Mouse (Mus musculus) stomach, embryonic 15.5 days (tissue): Measurements from ENCODE around the gene Fam69a. TPM values are rescaled to one million over a fixed set of nuclear protein-coding genes. Genes with fewer than 3 reads are reported as not detected.

ENCODE experiments used
- ATAC-seq: fragments of 200-750 bp; cut with Nextera tagmentation; 2 replicates; pipeline ENCODE4 v1.8.0; 2017; ENCODE audit warnings: low read depth, moderate number of reproducible peaks, moderate TSS enrichment; ENCODE audit not compliant: insufficient read depth, low FRiP score
- H3K27ac ChIP-seq: fragments of 300-500 bp; sonication (generic); 2 replicates; pipeline ENCODE4 v1.5.1; 2015; ENCODE audit warnings: mild to moderate bottlenecking, inconsistent platforms
- H3K27me3 ChIP-seq: fragments of 300-500 bp; sonication (generic); replicated peaks from 2 replicates; pipeline ENCODE4 v1.6.1; 2015; ENCODE audit warnings: inconsistent platforms
- H3K36me3 ChIP-seq: fragments of 300-500 bp; sonication (generic); 2 replicates; pipeline ENCODE4 v1.6.1; 2015; ENCODE audit warnings: inconsistent platforms
- H3K4me1 ChIP-seq: fragments of 300-500 bp; sonication (generic); 2 replicates; pipeline ENCODE4 v1.6.1; 2015; ENCODE audit warnings: inconsistent platforms
- H3K4me2 ChIP-seq: fragments of 300-500 bp; sonication (generic); 2 replicates; pipeline ENCODE4 v1.6.1; 2015; ENCODE audit warnings: mild to moderate bottlenecking, inconsistent platforms
- H3K4me3 ChIP-seq: fragments of 300-500 bp; sonication (generic); replicated peaks from 2 replicates; pipeline ENCODE4 v1.5.1; 2015; ENCODE audit warnings: inconsistent platforms
- H3K9ac ChIP-seq: fragments of 300-500 bp; sonication (generic); 2 replicates; pipeline ENCODE4 v1.6.1; 2015; ENCODE audit warnings: inconsistent platforms
- H3K9me3 ChIP-seq: fragments of 300-500 bp; sonication (generic); 2 replicates; pipeline ENCODE4 v1.6.1; 2016; ENCODE audit warnings: inconsistent platforms
- WGBS: fragments of 180-500 bp; shearing (Covaris S2); methylation state at CpG from one replicate; pipeline ENCODE4 v1.1.7; 2015; 5-methylcytosine and 5-hydroxymethylcytosine counted together
- polyA plus RNA-seq: library from polyadenylated mRNA; unstranded; fragments of >200 nt; fragmentation: Nextera tagmentation; extraction: Ambion mirVana; gene quantifications from 2 replicates; pipeline ENCODE4 v1.2.1, GENCODE M21; 2015

Gene Fam69a
- polyA plus RNA-seq, 1 experiment from 2014 or later: 24.1 TPM

DNA sequence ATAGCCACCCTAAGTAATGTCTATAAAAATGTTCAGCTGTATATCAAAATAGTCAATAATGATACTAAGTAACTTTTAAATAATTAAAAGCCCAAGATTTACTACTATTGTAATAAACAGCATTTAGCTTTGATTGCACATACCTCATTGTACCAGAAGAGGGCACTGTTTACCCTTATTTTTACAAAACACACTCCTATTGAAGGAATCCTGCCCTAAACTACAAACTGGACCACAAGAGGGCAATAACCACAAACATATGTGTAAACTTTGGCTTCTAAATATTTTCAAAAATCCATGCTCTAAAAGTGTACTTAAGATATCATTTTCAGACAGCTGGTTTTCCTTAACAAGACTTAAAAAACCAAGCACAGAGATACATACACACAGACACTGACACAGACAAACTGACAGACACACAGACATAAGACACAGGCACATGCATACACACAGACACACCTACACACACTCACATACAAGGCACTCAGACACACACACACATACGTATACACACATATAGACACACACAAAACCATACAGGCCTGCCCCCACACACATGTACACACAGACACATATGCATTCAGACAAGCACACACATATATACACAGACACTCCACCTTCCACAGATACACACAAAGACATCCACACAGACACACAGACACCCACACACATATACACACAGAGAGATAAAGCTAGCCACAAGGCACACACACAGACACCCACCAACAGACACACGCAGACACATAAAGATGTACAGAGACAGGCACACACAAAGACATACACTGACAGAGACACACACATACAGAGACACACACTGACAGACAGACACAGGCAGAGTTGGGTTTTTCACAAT is 65.3 kb downstream of the Fam69a start:
- H3K27ac ChIP-seq: no peak overlapping the region
- no peak overlapping the region for H3K4me2 ChIP-seq
- H3K4me1 ChIP-seq: no peaks in the 10 kb centered on the region
- H3K27me3 ChIP-seq: no peaks in the 10 kb centered on the region
- no peaks in the 10 kb centered on the region for H3K9me3 ChIP-seq
- H3K9ac ChIP-seq: no peak overlapping the region
- no peaks in the 10 kb centered on the region for H3K36me3 ChIP-seq
- no peak overlapping the region for H3K4me3 ChIP-seq
- 71% methylated on average over 2 of the region's 2 CpGs for WGBS
- no peak for ATAC-seq

DNA sequence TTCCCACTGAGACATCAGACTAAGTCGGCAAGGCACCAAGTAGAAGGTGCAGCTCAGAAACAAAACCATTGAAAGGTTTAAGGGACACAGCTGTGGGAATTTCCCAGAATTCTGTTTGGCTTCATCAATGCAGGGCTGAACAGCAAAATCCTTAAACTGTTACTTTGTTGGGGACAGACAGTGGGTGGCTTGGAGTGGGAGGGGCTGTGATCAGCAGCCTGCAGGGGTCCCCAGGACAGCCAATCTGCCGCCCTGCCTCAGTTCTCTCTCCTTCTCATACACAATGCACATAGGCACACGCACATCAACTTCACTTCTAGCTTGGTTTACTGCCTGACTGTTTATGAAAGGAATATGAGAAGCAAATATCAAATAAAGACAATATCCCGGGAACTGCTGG is 71.6 kb downstream of the Fam69a start:
- WGBS: 53% methylated on average over 4 of the region's 4 CpGs
- H3K27me3 ChIP-seq: no peaks in the 10 kb centered on the region

DNA sequence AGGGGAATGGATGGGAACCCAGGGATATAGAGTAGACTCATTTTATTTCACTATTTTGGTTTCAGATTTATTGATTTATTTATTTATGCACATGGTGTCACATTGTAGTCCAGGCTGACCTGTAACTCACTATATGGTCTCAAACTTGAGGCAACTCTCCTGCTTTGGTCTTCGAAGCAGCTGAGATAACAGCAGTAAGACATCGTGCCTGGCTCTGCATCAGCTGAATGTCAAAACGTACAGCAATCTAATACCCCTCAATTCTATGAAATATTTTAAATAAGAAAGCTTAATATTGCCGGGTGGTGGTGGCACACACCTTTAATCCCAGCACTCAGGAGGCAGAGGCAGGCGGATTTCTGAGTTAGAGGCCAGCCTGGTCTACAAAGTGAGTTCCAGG is 75.9 kb downstream of the Fam69a start:
- no peaks in the 10 kb centered on the region for H3K27me3 ChIP-seq
- no peak overlapping the region for H3K9ac ChIP-seq

More for the DNA sequence above, 71.6 kb downstream of the Fam69a start:
- no peaks in the 10 kb centered on the region for H3K9me3 ChIP-seq
- H3K4me3 ChIP-seq: no peak overlapping the region
- H3K9ac ChIP-seq: no peak overlapping the region
- no peak overlapping the region for H3K27ac ChIP-seq
- H3K4me2 ChIP-seq: no peak overlapping the region
- no peak for ATAC-seq
- H3K4me1 ChIP-seq: no peaks in the 10 kb centered on the region
- H3K36me3 ChIP-seq: no peaks in the 10 kb centered on the region

DNA sequence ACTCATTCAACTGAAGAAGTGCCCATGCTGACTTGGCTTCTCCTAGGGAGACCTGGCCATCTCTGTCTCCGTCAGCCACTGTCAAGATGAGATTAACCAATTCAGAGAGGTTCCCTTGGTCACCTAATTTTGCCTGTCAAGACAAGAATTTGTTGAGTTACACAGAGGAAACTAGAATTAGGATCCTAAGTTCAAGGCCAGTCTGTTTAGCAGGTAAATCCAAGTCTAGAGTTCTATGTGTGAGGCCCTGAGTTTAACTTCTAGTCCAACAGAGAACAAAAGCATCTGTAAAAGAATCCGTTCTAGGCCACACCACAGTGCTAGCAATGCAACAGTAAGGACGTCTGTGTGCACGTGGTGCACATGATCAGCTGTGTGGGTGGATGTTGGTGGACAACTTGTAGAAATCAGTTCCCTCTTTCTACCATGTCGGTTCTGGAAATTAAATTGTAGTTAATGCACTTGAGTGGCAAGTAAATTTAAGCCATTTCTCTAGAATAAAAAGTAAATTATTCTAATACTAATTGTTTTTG is 76.7 kb downstream of the Fam69a start:
- no peak for ATAC-seq
- Histone ChIP-seq H3K4me3 (no peak overlapping the region), H3K9me3 (no peaks in the 10 kb centered on the region), H3K4me1 (no peaks in the 10 kb centered on the region), H3K4me2 (no peak overlapping the region), H3K9ac (no peak overlapping the region), H3K27ac (no peak overlapping the region), H3K27me3 (no peaks in the 10 kb centered on the region), H3K36me3 (peaks cover 35% of the 10 kb centered on the region)
- WGBS: 63% methylated on average over 5 of the region's 5 CpGs

More for the DNA sequence above, 75.9 kb downstream of the Fam69a start:
- ATAC-seq: no peak
- Histone ChIP-seq H3K27ac (no peak overlapping the region), H3K36me3 (peaks cover 31% of the 10 kb centered on the region), H3K4me2 (no peak overlapping the region), H3K9me3 (no peaks in the 10 kb centered on the region), H3K4me3 (no peak overlapping the region), H3K4me1 (no peaks in the 10 kb centered on the region)
- 84% methylated on average over 5 of the region's 5 CpGs for WGBS

DNA sequence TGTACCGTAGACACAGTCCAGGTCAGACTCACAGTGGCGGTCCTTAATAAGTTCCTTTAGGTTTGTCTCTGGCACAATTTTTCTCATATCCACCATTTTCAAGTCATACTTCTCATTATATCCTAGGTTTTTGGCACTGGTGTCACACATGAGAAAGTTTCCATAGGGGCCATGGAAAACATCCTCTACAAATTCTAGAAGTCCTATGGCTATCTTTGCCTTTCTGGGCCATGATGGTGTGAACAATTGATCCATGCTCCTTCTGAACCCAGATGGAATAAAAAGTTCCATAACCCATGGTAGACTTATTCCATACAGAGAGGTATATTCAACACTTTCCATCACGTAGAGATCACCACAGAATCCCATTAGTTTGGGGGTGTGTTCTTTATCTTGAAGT is 77.2 kb downstream of the Fam69a start:
- no peak for ATAC-seq
- Histone ChIP-seq H3K27ac (no peak overlapping the region), H3K9ac (no peak overlapping the region), H3K9me3 (no peaks in the 10 kb centered on the region), H3K4me2 (no peak overlapping the region), H3K4me3 (no peak overlapping the region), H3K36me3 (peaks cover 38% of the 10 kb centered on the region), H3K27me3 (no peaks in the 10 kb centered on the region), H3K4me1 (no peaks in the 10 kb centered on the region)
- 76% methylated on average over 3 of the region's 3 CpGs for WGBS

DNA sequence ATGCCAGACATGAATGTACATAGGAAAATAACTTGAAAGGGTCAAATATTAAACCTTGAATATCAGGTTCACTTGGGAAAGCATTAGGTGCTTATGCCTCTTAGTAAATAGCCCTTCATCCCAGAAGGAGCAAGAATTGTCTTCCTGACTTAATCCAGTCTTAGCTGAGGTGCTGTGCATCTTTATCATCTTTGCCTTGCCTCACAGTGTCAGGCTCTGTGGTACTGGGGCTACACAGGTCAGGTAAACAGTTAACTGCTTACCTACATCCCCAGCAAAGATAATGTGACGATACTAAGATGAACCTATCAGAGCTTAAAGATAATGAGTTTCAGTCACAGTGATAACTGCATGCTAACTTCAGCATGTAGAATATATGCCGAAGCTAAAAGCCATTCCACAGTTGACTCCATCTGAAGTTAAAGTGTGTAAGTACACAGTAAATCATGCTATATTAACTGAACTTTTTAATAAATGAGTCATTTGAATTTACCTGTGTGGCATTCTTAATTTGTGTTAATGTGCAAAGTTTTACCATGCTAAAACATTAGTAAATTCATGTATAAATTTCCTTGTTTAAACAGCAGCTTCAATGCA is 78.3 kb downstream of the Fam69a start:
- Histone ChIP-seq H3K36me3 (peaks cover 46% of the 10 kb centered on the region), H3K9ac (no peak overlapping the region), H3K4me2 (no peak overlapping the region)

DNA sequence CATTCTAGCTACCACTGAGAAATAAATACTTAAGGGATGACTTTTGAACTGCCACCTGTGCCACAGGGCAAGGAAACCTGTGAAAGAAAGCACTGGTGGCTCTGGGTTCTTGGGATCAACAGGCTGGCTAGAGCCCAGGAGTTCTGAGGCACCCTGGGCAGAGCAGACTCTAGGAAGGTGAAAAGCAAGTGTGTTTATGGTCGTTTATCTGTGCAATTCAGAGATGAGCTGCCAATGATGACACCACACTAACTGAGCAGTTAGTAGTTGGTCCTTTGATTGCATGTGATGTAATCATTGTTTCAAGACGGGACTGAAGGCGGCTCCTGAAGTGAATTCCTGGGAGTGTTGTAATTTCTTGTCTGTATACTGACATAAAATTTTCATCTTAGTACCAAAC is 82.6 kb downstream of the Fam69a start:
- H3K27me3 ChIP-seq: no peaks in the 10 kb centered on the region
- H3K9me3 ChIP-seq: no peaks in the 10 kb centered on the region
- H3K9ac ChIP-seq: no peak overlapping the region
- no peaks in the 10 kb centered on the region for H3K4me1 ChIP-seq
- H3K36me3 ChIP-seq: peaks cover 55% of the 10 kb centered on the region
- no peak overlapping the region for H3K4me2 ChIP-seq
- 81% methylated on average over 3 of the region's 3 CpGs for whole genome bisulfite sequencing
- no peak overlapping the region for H3K27ac ChIP-seq
- no peak overlapping the region for H3K4me3 ChIP-seq
- ATAC-seq: no peak

More for the DNA sequence above, 78.3 kb downstream of the Fam69a start:
- 76% methylated on average over 2 of the region's 2 CpGs for WGBS
- no peak overlapping the region for H3K27ac ChIP-seq
- no peak for ATAC-seq
- no peaks in the 10 kb centered on the region for H3K9me3 ChIP-seq
- no peaks in the 10 kb centered on the region for H3K27me3 ChIP-seq
- no peak overlapping the region for H3K4me3 ChIP-seq
- H3K4me1 ChIP-seq: no peaks in the 10 kb centered on the region

DNA sequence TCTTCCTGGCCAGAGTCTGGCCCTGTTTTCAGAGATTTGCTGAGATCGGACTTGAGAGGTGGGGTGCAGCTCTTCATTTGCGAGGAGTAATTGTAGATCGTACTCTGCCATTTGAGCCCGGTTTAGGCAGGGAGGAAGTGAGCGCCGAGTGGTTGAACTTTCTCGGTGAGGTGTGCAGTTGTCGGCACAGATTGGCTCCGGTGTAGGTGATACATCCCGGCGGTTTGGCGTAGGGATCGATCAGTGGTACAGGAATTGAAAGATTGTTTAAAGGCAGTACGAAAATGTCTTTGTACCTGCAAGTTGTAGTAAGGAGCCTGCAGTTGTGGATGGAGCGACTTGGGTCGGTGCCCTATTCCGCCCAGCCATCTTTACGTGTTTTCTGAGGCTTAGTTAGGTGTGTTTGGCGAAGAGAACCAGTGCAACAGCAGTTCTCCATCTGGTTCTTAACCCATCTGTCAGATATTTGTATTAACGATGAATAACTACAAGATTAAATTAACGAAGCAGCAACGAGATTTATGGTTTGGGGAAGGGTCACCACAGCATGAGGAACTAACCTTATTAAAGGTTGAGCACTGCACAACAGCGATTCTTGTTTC is 85.8 kb downstream of the Fam69a start:
- peak overlapping the region; percentile 97 for H3K9ac ChIP-seq
- H3K9me3 ChIP-seq: no peaks in the 10 kb centered on the region
- H3K4me1 ChIP-seq: no peaks in the 10 kb centered on the region
- peak overlapping the region; percentile 79 for H3K27ac ChIP-seq
- H3K36me3 ChIP-seq: peaks cover 27% of the 10 kb centered on the region
- H3K4me2 ChIP-seq: peak overlapping the region; percentile 52
- WGBS: under 1% methylated on average over 23 of the region's 23 CpGs
- 0 out of 2 replicates have a peak, but pooled peaks have one; percentile 2 for ATAC-seq
- peak overlapping the region; percentile 99 for H3K4me3 ChIP-seq
- H3K27me3 ChIP-seq: no peaks in the 10 kb centered on the region

DNA sequence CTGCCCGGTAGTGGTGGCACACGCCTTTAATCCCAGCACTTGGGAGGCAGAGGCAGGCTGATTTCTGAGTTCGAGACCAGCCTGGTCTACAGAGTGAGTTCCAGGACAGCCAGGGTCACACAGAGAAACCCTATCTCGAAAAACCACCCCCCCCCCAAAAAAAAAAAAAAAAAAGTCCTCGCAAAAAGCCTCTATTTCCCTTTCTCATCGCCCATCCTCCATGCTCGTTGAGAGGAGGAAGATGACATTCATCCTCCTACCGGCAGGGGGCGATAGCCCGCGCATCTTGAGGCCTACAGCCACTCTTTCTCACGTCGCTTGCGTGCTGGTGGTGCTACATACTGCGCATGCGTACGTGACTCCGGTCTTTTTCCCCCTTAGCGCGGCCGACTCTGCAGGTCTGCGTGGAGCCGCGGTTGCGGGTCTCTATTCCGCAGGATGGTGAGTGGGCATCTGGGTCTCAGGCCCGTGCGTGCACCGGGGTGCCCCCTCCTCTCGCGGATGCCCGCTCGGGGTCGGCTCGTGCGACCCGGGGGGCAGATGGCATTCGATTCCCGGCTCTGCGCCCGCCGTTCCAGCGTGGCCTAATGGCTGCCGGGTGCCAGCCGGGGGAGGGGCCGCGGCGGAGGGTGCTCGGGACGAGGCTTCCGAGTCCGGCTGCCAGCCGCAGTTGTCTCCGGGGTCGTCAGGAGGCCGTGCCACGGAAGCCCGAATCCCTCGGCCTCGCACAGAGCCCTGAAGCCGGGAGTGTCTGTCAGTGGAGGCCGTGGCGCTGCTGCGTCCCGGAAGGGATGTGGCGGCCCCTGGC is 86.5 kb downstream of the Fam69a start, which contains the start of gene Rpl5:
Gene Rpl5, plus strand, starts transcription at position 297 of the 808 bp plus-strand sequence.
- Histone ChIP-seq H3K27me3 (no peaks in the 10 kb centered on the region), H3K9ac (peak within 1 kb of the TSS; percentile 97), H3K4me2 (peak within 1 kb of the TSS; percentile 52), H3K4me1 (no peaks in the 10 kb centered on the region), H3K4me3 (peak within 1 kb of the TSS; percentile 99), H3K9me3 (no peaks in the 10 kb centered on the region), H3K27ac (peak within 1 kb of the TSS; percentile 79), H3K36me3 (peaks cover 22% of the 10 kb centered on the region)
- ATAC-seq: peak; percentile 97
- WGBS: 3% methylated on average over 61 of the region's 66 CpGs

DNA sequence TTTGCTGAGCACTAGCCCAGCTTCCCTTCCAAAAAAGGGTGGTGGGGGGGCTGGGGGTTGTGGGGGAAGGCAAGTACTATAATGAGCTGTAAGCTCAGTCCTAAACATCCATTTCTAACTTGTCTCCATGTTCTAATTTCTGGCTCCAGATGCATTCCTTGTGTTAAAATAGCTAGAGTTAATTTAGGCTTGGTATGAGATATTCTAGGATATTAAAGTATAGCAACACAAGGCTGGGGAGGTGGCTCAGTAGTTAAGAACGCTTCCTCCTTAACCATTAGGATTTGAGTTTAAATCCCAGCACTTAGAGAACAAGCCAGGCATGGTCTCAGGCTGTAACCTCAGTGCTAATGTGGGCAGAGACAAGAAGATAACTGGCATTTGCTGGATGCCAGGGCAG is 90.6 kb downstream of the Fam69a start:
- 62% methylated on average over 1 of the region's 1 CpGs for WGBS
- H3K27me3 ChIP-seq: no peaks in the 10 kb centered on the region
- no peak overlapping the region for H3K4me2 ChIP-seq
- H3K9ac ChIP-seq: no peak overlapping the region
- no peak for ATAC-seq
- H3K4me3 ChIP-seq: no peak overlapping the region
- no peak overlapping the region for H3K27ac ChIP-seq
- H3K4me1 ChIP-seq: no peaks in the 10 kb centered on the region
- no peaks in the 10 kb centered on the region for H3K36me3 ChIP-seq
- no peaks in the 10 kb centered on the region for H3K9me3 ChIP-seq

DNA sequence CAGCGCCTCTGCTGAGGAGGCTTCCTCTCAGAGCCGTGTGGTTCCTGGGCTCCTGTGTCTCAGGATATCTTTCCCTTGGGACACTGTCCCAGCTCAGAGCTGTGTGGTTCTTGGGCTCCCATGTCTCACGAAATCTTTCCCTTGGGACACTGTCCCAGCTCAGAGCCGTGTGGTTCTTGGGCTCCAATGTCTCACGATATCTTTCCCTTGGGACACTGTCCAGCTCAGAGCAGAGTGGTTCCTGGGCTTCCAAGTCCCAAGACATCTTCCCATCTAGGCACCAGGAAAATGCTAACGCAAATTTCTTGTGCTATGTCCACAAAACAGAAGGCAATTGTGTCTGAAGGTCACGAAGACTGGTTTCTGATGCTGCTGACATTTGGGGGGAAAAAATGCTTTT is 92.2 kb downstream of the Fam69a start:
- no peaks in the 10 kb centered on the region for H3K27me3 ChIP-seq
- H3K36me3 ChIP-seq: no peaks in the 10 kb centered on the region
- WGBS: 72% methylated on average over 7 of the region's 7 CpGs
- no peak for ATAC-seq
- no peak overlapping the region for H3K4me3 ChIP-seq
- 0 out of 2 replicates have a peak, but pooled peaks cover 5% of the 10 kb centered on the region for H3K4me1 ChIP-seq
- H3K4me2 ChIP-seq: no peak overlapping the region
- H3K27ac ChIP-seq: no peak overlapping the region
- no peak overlapping the region for H3K9ac ChIP-seq
- H3K9me3 ChIP-seq: no peaks in the 10 kb centered on the region
